Mouse (Mus musculus) midbrain, embryonic 13.5 days (tissue): ENCODE results near the gene Tmem252. TPM values are rescaled to one million over a fixed set of nuclear protein-coding genes. Genes with fewer than 3 reads are reported as not detected.

Experiments used
- ATAC-seq: fragments of 200-750 bp; cut with Nextera tagmentation; 2 replicates; pipeline ENCODE4 v1.8.0; 2017; ENCODE audit warnings: mild to moderate bottlenecking, moderate TSS enrichment, moderate library complexity
- H3K27ac ChIP-seq: fragments of 300-500 bp; sonication (generic); 2 replicates; pipeline ENCODE4 v1.5.1; 2015; ENCODE audit warnings: inconsistent platforms, mild to moderate bottlenecking, moderate library complexity
- H3K27me3 ChIP-seq: fragments of 300-500 bp; sonication (generic); 2 replicates; pipeline ENCODE4 v1.6.1; 2015; ENCODE audit warnings: mild to moderate bottlenecking, inconsistent platforms
- H3K36me3 ChIP-seq: fragments of 300-500 bp; sonication (generic); 2 replicates; pipeline ENCODE4 v1.6.1; 2015; ENCODE audit warnings: mild to moderate bottlenecking, inconsistent platforms
- H3K4me1 ChIP-seq: fragments of 300-500 bp; sonication (generic); replicated peaks from 2 replicates; pipeline ENCODE4 v1.6.1; 2015; ENCODE audit warnings: inconsistent platforms
- H3K4me2 ChIP-seq: fragments of 300-500 bp; sonication (generic); replicated peaks from 2 replicates; pipeline ENCODE4 v1.6.1; 2015; ENCODE audit warnings: moderate library complexity, mild to moderate bottlenecking, inconsistent platforms
- H3K4me3 ChIP-seq: fragments of 300-500 bp; sonication (generic); replicated peaks from 2 replicates; pipeline ENCODE4 v1.5.1; 2015; ENCODE audit warnings: mild to moderate bottlenecking, inconsistent platforms
- H3K9ac ChIP-seq: fragments of 300-500 bp; sonication (generic); replicated peaks from 2 replicates; pipeline ENCODE4 v1.6.1; 2015; ENCODE audit warnings: mild to moderate bottlenecking, inconsistent platforms
- H3K9me3 ChIP-seq: fragments of 300-500 bp; sonication (generic); 2 replicates; pipeline ENCODE4 v1.6.1; 2016; ENCODE audit warnings: mild to moderate bottlenecking, inconsistent platforms
- WGBS: fragments of 180-500 bp; shearing (Covaris S2); methylation state at CpG from one replicate; pipeline ENCODE4 v1.1.7; 2015; 5-methylcytosine and 5-hydroxymethylcytosine counted together
- polyA plus RNA-seq: library from polyadenylated mRNA; unstranded; fragments of >200 nt; fragmentation: Nextera tagmentation; extraction: Ambion mirVana; gene quantifications from 2 replicates; pipeline ENCODE4 v1.2.1, GENCODE M21; 2015

Tmem252 gene
- polyA plus RNA-seq, result 0.76 and 1.1 TPM in 2 replicates

DNA sequence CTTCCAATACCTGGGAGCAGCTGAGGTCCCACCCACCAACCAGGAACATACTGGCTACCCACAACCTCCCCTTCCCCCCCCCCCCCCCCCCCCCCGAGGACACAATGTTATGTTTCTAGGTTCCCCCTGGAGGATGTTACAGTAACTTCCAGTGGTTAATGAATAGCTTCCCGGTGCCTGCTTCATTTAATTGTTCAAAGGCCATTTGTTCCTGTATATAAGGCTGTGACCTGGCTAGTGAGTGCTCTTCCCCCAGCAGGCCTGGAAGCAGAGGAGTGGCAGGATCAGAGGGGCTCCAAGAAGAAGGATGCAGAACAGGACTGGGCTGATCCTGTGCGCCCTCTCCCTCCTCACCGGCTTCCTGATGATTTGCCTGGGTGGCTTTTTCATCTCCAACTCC, at the start of gene Tmem252:
Gene Tmem252 (plus strand): TSS at position 247 of the 400 bp plus-strand sequence.
- Histone ChIP-seq H3K36me3 (no peaks in the 10 kb centered on the region), H3K27me3 (no peaks in the 10 kb centered on the region), H3K4me1 (no peaks in the 10 kb centered on the region), H3K27ac (no peak within 1 kb of the TSS), H3K9me3 (no peaks in the 10 kb centered on the region), H3K4me2 (no peak within 1 kb of the TSS), H3K9ac (no peak within 1 kb of the TSS), H3K4me3 (no peak within 1 kb of the TSS)
- ATAC-seq, result no peak
- WGBS, result 72% methylated on average over 4 of the region's 4 CpGs

DNA sequence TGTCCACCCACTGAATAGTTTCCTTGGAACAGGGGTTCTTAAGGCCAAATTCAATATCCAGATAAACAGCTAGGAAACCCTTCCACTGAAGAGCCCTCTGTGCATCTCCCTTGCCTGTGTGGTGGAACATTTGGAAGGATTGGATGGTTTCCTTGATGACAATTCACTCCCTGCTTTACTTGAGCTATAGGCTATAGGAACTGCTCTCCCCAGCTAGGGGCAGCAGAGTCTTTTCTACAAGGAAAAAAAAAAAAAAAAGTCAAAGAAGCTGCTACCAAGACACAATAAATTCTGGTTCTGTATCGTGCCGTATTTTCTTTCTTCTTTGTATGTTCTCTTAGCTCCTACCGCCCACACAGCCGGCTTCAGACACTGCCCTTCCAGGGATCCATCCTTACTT, 45.8 kb upstream of the Tmem252 start:
- Histone ChIP-seq H3K4me1 (no peaks in the 10 kb centered on the region), H3K27me3 (no peaks in the 10 kb centered on the region), H3K4me3 (no peak overlapping the region), H3K4me2 (no peak overlapping the region), H3K9ac (no peak overlapping the region), H3K9me3 (no peaks in the 10 kb centered on the region), H3K27ac (no peak overlapping the region), H3K36me3 (no peaks in the 10 kb centered on the region)
- ATAC-seq, result no peak
- WGBS, result 92% methylated on average over 4 of the region's 4 CpGs

GRCm38 (mm10) chr19:24633008-24633407, 40.8 kb upstream of the Tmem252 start:
- Histone ChIP-seq H3K4me3 (no peak overlapping the region), H3K27me3 (no peaks in the 10 kb centered on the region), H3K9me3 (no peaks in the 10 kb centered on the region), H3K36me3 (no peaks in the 10 kb centered on the region), H3K4me1 (no peaks in the 10 kb centered on the region), H3K4me2 (no peak overlapping the region), H3K27ac (no peak overlapping the region), H3K9ac (no peak overlapping the region)
- ATAC-seq, result no peak
- WGBS, result 84% methylated on average over 3 of the region's 3 CpGs

- no peak for ATAC-seq
- Histone ChIP-seq H3K4me1 (no peaks in the 10 kb centered on the region), H3K27ac (no peak overlapping the region), H3K4me3 (no peak overlapping the region), H3K9me3 (no peaks in the 10 kb centered on the region), H3K9ac (no peak overlapping the region), H3K4me2 (no peak overlapping the region), H3K27me3 (no peaks in the 10 kb centered on the region), H3K36me3 (no peaks in the 10 kb centered on the region)
- WGBS, result 7% methylated on average over 7 of the region's 7 CpGs
Measured at GRCm38 (mm10) chr19:24634602-24635001, 39.2 kb upstream of the Tmem252 start.

DNA sequence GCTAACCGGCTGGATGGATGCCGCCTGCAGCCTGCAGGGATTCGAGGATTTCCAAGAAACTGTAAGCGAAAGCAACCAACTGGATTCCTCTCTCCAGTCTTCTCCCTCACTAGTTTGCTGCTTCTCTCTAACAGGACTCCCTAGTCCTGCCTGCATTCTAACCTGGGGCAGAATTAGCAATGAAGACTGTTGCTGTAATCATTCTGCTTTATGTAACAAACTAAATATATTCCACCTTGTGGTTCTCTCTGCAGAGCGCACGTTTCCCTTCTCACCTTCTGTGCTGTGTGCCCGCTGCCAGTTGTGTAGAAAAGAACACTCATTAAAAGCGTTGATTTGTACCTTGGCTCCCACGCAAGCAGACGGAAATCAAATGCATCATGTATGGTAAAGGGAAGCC, 37.2 kb upstream of the Tmem252 start:
- H3K4me2 ChIP-seq, result no peak overlapping the region
- H3K9me3 ChIP-seq, result no peaks in the 10 kb centered on the region
- no peaks in the 10 kb centered on the region for H3K27me3 ChIP-seq
- H3K27ac ChIP-seq, result no peak overlapping the region
- H3K9ac ChIP-seq, result no peak overlapping the region
- no peaks in the 10 kb centered on the region for H3K36me3 ChIP-seq
- ATAC-seq, result no peak
- H3K4me3 ChIP-seq, result no peak overlapping the region
- H3K4me1 ChIP-seq, result no peaks in the 10 kb centered on the region
- WGBS, result 89% methylated on average over 10 of the region's 10 CpGs

DNA sequence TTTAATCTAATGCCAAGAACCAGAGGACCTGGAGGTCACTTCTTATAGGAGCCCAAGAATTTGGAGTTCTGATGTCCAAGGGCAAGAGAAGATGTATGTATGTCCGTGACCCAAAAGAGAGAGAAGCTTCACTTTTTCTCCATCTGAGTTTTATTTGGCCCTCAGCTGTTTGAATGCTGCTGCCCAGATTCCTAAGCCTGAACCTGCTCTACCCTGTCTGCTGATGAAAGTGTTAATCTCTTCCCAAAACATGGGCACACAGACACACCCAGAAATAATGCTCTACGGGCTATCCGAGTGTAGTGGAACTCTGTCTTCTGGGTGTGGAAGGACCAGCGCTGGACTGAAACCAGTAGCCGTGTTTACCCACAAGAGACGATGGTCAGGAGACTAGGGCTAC, 35.8 kb upstream of the Tmem252 start:
- no peaks in the 10 kb centered on the region for H3K9me3 ChIP-seq
- no peak overlapping the region for H3K4me3 ChIP-seq
- no peaks in the 10 kb centered on the region for H3K27me3 ChIP-seq
- H3K36me3 ChIP-seq, result no peaks in the 10 kb centered on the region
- no peak overlapping the region for H3K4me2 ChIP-seq
- 97% methylated on average over 6 of the region's 6 CpGs for WGBS
- ATAC-seq, result no peak
- no peak overlapping the region for H3K9ac ChIP-seq
- no peak overlapping the region for H3K27ac ChIP-seq
- H3K4me1 ChIP-seq, result no peaks in the 10 kb centered on the region

DNA sequence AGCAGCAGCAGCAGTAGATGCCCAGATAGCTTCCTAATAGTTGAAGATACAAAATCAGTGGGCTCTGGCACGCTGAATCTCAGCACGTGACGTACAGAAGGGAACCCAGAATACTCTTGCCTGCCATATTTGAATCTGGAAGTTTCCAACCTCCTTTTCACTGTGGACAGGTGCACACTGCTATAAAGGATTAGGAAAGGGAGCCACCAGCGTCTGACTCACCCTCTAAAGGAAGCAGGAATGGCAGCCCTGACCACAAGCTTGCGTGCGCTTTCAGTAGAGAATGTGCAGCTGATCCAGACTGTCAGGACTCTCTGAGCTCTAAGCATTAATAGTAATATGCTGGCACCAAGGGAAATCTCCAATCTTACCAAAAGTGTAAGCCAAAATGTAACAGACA, 32.8 kb upstream of the Tmem252 start:
- Histone ChIP-seq H3K4me1 (no peaks in the 10 kb centered on the region), H3K27ac (no peak overlapping the region), H3K9ac (no peak overlapping the region), H3K27me3 (no peaks in the 10 kb centered on the region), H3K4me3 (no peak overlapping the region), H3K36me3 (no peaks in the 10 kb centered on the region), H3K4me2 (no peak overlapping the region), H3K9me3 (no peaks in the 10 kb centered on the region)
- no peak for ATAC-seq
- 87% methylated on average over 6 of the region's 6 CpGs for WGBS

DNA sequence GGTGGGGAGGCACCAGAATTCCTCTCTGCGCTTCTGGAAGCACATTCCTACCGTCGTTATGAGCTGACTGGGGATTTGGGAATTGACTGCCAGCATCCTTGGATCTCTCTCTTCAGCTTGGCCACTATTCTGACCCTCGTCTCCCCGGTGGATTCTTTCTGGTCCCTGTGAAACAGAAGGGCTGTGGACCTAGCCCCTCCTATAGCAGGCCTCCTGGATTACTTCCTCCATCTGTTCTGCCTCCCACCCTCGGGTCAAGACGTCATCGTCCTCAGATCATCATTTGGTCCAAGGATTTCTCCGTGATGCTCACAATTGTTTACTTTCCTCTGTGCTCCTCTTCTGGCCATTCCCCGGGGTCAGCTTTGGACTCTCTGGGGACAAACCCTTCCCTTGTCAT, 28.8 kb upstream of the Tmem252 start:
- Histone ChIP-seq H3K4me3 (no peak overlapping the region), H3K4me1 (no peaks in the 10 kb centered on the region), H3K27me3 (no peaks in the 10 kb centered on the region), H3K9ac (no peak overlapping the region), H3K4me2 (no peak overlapping the region), H3K9me3 (no peaks in the 10 kb centered on the region), H3K36me3 (no peaks in the 10 kb centered on the region), H3K27ac (no peak overlapping the region)
- no peak for ATAC-seq
- WGBS, result 81% methylated on average over 10 of the region's 10 CpGs

GRCm38 (mm10) chr19:24646162-24646829, 27.5 kb upstream of the Tmem252 start:
- Histone ChIP-seq H3K9me3 (no peaks in the 10 kb centered on the region), H3K27ac (no peak overlapping the region), H3K4me3 (no peak overlapping the region), H3K9ac (no peak overlapping the region), H3K4me2 (no peak overlapping the region), H3K36me3 (no peaks in the 10 kb centered on the region), H3K4me1 (peaks cover 8% of the 10 kb centered on the region), H3K27me3 (no peaks in the 10 kb centered on the region)
- 79% methylated on average over 8 of the region's 8 CpGs for WGBS
- no peak for ATAC-seq

- no peak overlapping the region for H3K4me3 ChIP-seq
- no peak overlapping the region for H3K9ac ChIP-seq
- no peaks in the 10 kb centered on the region for H3K36me3 ChIP-seq
- H3K27ac ChIP-seq, result no peak overlapping the region
- no peaks in the 10 kb centered on the region for H3K9me3 ChIP-seq
- H3K4me1 ChIP-seq, result peaks cover 23% of the 10 kb centered on the region
- no peak overlapping the region for H3K4me2 ChIP-seq
- 85% methylated on average over 8 of the region's 8 CpGs for WGBS
- ATAC-seq, result no peak
- H3K27me3 ChIP-seq, result no peaks in the 10 kb centered on the region
Measured at GRCm38 (mm10) chr19:24648016-24648415, 25.8 kb upstream of the Tmem252 start.

DNA sequence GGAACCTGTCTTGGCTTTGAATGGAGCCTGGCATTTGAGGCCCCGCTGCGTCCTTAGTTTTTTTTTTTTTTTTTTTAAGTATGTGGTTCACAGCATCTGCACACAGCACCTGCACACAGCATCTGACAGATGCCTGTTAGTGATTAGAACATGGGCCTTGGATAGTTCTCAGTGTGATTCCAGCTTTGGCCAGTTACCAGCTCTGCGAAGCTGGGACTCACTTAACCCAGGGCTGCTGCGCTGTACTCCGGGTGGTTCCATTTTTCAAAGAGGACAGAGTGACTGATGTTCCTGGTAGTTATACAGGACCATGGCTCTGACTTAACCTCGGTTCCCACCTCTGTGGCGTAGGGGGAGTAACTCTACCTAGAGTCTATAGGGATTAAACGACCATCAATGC, 23.4 kb upstream of the Tmem252 start:
- Histone ChIP-seq H3K27ac (no peak overlapping the region), H3K27me3 (no peaks in the 10 kb centered on the region), H3K36me3 (no peaks in the 10 kb centered on the region), H3K4me3 (no peak overlapping the region), H3K4me2 (no peak overlapping the region), H3K9me3 (no peaks in the 10 kb centered on the region), H3K4me1 (peaks cover 23% of the 10 kb centered on the region), H3K9ac (no peak overlapping the region)
- WGBS, result 73% methylated on average over 8 of the region's 8 CpGs
- 0 out of 2 replicates have a peak, but pooled peaks have one; percentile 6 for ATAC-seq

DNA sequence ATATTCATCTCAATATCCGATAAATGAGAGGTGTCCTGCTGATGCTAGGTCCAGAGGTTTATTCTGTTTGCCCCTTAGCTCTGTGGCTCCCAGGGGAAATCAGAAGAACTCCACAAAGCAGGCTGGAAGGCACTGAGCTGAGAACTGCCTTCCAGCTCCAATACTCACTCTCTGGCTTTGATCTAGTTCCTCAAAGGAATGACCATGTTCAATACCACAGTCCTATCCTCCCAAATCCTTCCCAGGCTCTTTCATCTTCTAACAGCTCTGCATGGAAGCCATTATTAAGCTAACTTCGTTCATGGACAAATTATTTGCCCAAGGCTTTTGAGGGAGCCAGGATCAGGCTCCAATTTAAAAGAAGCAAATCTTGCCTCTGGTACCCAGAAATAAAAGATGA, 22.2 kb upstream of the Tmem252 start:
- H3K4me1 ChIP-seq, result peaks cover 23% of the 10 kb centered on the region
- no peak for ATAC-seq
- H3K9ac ChIP-seq, result no peak overlapping the region
- no peaks in the 10 kb centered on the region for H3K36me3 ChIP-seq
- no peaks in the 10 kb centered on the region for H3K9me3 ChIP-seq
- whole genome bisulfite sequencing, result 31% methylated on average over 2 of the region's 2 CpGs
- no peak overlapping the region for H3K27ac ChIP-seq
- H3K27me3 ChIP-seq, result no peaks in the 10 kb centered on the region
- H3K4me2 ChIP-seq, result no peak overlapping the region
- H3K4me3 ChIP-seq, result no peak overlapping the region

DNA sequence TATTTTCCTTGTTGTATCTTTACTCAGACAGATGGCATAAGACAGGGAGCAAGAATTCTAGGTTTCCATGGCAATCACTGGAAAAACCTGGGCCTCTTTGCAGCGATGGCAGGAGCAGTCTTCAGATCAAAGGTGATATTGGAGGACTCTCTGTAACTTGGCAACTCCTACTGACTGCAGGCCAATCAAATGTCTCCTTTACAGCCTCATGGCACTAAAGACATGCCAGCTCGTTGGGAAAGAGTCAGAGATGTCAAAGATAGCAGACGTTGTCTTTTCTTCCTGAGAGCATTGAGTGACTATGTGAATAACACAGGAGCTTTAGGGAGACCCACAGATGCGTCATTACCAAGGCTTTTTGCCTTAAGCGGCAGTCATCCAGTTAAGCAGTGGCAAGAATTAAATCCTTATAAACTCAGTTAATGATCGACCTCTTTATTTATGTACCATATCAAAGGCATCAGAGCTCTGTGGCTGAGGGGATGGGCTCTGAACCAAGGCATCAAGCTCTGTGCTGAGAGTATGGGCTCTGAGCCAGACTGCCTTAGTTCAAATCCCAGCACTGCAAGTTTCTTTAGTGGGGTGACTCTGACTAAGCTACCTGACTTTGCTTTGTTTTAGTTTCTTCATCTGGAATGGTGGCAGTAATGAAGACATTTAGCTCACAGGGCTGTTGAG, 21.3 kb upstream of the Tmem252 start:
- H3K36me3 ChIP-seq, result no peaks in the 10 kb centered on the region
- 33% methylated on average over 6 of the region's 6 CpGs for WGBS
- H3K9ac ChIP-seq, result no peak overlapping the region
- no peak overlapping the region for H3K4me2 ChIP-seq
- no peak overlapping the region for H3K27ac ChIP-seq
- no peaks in the 10 kb centered on the region for H3K9me3 ChIP-seq
- H3K27me3 ChIP-seq, result no peaks in the 10 kb centered on the region
- no peak overlapping the region for H3K4me3 ChIP-seq
- ATAC-seq, result no peak
- H3K4me1 ChIP-seq, result peaks cover 23% of the 10 kb centered on the region
